Mouse (Mus musculus) forebrain, embryonic 14.5 days (tissue): Measurements from ENCODE around the gene Pigs. TPM values are rescaled to one million over a fixed set of nuclear protein-coding genes. Genes with fewer than 3 reads are reported as not detected.
A peak's percentile ranks its signal among the peaks of the same experiment; 100 is the strongest.

Source experiments
- ATAC-seq: fragments of 200-750 bp; cut with Nextera tagmentation; 2 replicates; pipeline ENCODE4 v1.8.0; 2017; ENCODE audit warnings: mild to moderate bottlenecking, moderate library complexity
- DNase-seq: peaks from one replicate; pipeline ENCODE4 v3.0.0-alpha.2; 2015; ENCODE audit warnings: low spot score
- H3K27ac ChIP-seq: fragments of 300-500 bp; sonication (generic); 2 replicates; pipeline ENCODE4 v1.5.1; 2014; ENCODE audit warnings: low read depth, mild to moderate bottlenecking, control low read depth, low read length, moderate library complexity
- H3K27me3 ChIP-seq: fragments of 300-500 bp; sonication (generic); replicated peaks from 2 replicates; pipeline ENCODE4 v1.6.1; 2014; ENCODE audit warnings: low read length, control low read depth, mixed read lengths; ENCODE audit not compliant: control insufficient read depth, insufficient read depth
- H3K36me3 ChIP-seq: fragments of 300-500 bp; sonication (generic); 2 replicates; pipeline ENCODE4 v1.6.1; 2014; ENCODE audit warnings: low read length, control low read depth; ENCODE audit not compliant: control insufficient read depth, insufficient read depth
- H3K4me1 ChIP-seq: fragments of 300-500 bp; sonication (generic); 2 replicates; pipeline ENCODE4 v1.6.1; 2014; ENCODE audit warnings: antibody characterized with exemption, low read length, control low read depth; ENCODE audit not compliant: control insufficient read depth, insufficient read depth
- H3K4me2 ChIP-seq: fragments of 300-500 bp; sonication (generic); 2 replicates; pipeline ENCODE4 v1.6.1; 2014; ENCODE audit warnings: mild to moderate bottlenecking, control low read depth, low read length
- H3K4me3 ChIP-seq: fragments of 300-500 bp; sonication (generic); 2 replicates; pipeline ENCODE4 v1.5.1; 2014; ENCODE audit warnings: low read depth, low read length, control low read depth
- H3K9ac ChIP-seq: fragments of 300-500 bp; sonication (generic); 2 replicates; pipeline ENCODE4 v1.6.1; 2014; ENCODE audit warnings: mild to moderate bottlenecking, low read length, control low read depth, moderate library complexity
- H3K9me3 ChIP-seq: fragments of 300-500 bp; sonication (generic); replicated peaks from 2 replicates; pipeline ENCODE4 v1.6.1; 2016; ENCODE audit warnings: low read length, control low read depth, mixed read lengths; ENCODE audit not compliant: control insufficient read depth
- WGBS: fragments of 180-500 bp; shearing (Covaris S2); extraction: QIAGEN DNeasy Blood & Tissue Kit; methylation state at CpG from one replicate; pipeline ENCODE4 v1.1.7; 2014; 5-methylcytosine and 5-hydroxymethylcytosine counted together
- polyA plus RNA-seq: library from polyadenylated mRNA; unstranded; fragments of >200 nt; fragmentation: Nextera tagmentation; extraction: Ambion mirVana; gene quantifications from 2 replicates; pipeline ENCODE4 v1.2.1, GENCODE M21; 2014

Gene Pigs
- polyA plus RNA-seq, 1 experiment from 2014 or later: 46.8 TPM

DNA sequence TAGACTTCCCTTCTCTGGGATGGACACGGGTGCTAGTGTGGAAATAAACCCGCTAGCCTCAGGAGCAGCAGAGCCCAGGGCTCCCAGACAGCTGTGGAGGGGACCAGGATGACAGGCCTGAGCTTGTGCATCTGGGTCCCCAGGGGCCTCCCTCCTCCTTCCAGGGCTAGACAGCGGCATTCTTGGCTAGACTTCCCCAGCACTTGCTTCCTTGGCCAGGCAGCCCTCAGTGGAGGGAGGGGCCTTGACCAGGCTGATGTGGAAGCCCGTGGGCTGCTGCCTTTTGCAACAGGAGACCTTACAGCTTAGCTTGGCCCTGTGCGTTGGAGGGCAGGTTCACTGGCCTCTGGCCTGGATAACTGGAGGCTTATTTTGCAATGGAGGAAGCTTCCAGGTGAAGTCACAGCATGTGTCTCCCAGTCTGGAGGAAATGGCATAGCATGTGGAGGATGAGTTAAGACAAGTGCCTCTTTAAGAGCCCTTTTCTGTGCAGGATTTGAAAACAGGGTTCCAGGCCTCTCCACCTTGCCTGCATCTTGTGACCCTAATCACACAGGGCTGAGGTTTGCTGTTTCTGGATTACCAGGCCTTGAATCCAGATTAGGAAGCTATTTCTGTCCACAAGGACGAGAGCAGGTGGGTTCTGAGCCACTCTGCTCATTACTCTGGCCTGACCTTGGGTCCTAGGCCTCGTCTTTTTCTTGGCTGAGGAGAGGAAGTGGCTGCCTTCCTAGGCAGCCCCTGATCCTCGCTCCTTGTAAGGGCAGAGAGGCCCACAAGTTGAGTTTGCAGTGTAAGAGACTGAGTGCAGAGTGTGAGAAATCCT lies 16.9 kb downstream of the Pigs start:
- Histone ChIP-seq H3K4me1 (peaks cover 5% of the 10 kb centered on the region; the same call in 1 of the 2 replicates), H3K27me3 (no peaks in the 10 kb centered on the region), H3K27ac (no peak overlapping the region), H3K9me3 (no peaks in the 10 kb centered on the region), H3K4me3 (no peak overlapping the region), H3K36me3 (peaks cover 25% of the 10 kb centered on the region), H3K4me2 (peak overlapping the region; percentile 62), H3K9ac (peak overlapping the region; percentile 35; the same call in 1 of the 2 replicates)
- DNase-seq (no peak), ATAC-seq (no peak)
- 70% methylated on average over 8 of the region's 8 CpGs for WGBS

DNA sequence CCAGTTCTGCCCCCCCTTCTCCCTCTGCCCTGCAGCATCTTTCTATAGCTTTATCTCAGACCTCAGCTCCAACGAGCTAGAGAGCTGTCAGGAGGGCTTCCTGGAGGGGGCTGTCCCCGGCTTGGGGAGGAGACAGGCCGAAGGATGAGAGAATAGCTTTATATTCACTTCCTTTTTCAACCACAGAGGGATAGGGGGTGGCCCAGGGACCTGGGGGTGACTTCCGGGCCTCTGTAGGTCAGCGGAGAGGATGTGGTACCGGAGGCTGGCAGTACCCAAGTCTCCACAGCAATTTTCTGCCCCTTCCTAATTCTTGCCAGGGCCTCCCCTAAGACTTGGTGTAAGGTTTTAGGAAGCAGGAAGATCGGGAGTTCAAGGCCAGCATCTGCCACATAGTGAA lies 17.6 kb downstream of the Pigs start:
- Histone ChIP-seq H3K36me3 (peaks cover 22% of the 10 kb centered on the region), H3K4me3 (no peak overlapping the region), H3K27ac (no peak overlapping the region), H3K27me3 (no peaks in the 10 kb centered on the region), H3K9ac (no peak overlapping the region), H3K4me1 (peaks cover 5% of the 10 kb centered on the region; the same call in 1 of the 2 replicates), H3K9me3 (no peaks in the 10 kb centered on the region), H3K4me2 (no peak overlapping the region)
- ATAC-seq (no peak), DNase-seq (no peak)
- 87% methylated on average over 7 of the region's 7 CpGs for WGBS

DNA sequence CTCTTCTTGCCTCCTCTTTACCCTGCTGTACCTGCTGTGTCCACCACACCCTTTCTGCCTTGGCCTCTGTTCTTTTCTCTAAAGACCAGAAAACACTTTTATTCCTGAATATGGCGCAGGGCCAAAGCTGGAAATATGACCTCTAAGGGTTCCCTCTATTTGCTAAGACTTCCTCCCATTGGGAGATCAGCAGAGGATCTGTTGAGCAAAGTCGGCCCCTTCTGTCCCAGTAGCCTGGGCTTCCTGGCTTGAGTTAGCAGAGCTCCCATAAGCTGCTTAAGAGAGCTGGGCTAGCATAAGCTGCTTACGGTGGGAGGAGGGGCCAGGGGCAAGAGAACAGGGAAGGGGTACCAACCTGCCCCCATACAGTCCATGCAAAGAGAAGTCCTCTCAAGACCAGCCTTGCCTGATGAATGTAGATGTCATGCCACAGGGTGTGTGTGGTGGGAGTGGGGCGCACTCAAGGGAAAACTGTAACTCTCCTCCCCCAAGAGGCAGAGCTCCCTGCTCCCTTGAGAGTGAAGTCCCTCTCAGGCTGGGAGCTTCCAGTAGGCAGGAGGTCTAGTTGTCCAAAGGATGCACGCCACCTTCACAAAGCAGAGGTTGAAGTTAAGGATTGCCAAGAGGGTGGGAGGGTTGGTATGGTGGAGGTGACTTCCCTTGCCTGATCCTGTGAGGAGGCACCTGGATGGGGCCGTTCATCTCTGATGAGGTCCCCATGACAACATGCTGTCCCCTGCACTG lies 18.3 kb downstream of the Pigs start:
- Histone ChIP-seq H3K36me3 (peaks cover 15% of the 10 kb centered on the region), H3K27me3 (no peaks in the 10 kb centered on the region), H3K4me2 (no peak overlapping the region), H3K9me3 (no peaks in the 10 kb centered on the region), H3K4me3 (no peak overlapping the region), H3K27ac (no peak overlapping the region), H3K9ac (no peak overlapping the region), H3K4me1 (peaks cover 5% of the 10 kb centered on the region; the same call in 1 of the 2 replicates)
- DNase-seq (no peak), ATAC-seq (no peak)
- 73% methylated on average over 6 of the region's 6 CpGs for WGBS

DNA sequence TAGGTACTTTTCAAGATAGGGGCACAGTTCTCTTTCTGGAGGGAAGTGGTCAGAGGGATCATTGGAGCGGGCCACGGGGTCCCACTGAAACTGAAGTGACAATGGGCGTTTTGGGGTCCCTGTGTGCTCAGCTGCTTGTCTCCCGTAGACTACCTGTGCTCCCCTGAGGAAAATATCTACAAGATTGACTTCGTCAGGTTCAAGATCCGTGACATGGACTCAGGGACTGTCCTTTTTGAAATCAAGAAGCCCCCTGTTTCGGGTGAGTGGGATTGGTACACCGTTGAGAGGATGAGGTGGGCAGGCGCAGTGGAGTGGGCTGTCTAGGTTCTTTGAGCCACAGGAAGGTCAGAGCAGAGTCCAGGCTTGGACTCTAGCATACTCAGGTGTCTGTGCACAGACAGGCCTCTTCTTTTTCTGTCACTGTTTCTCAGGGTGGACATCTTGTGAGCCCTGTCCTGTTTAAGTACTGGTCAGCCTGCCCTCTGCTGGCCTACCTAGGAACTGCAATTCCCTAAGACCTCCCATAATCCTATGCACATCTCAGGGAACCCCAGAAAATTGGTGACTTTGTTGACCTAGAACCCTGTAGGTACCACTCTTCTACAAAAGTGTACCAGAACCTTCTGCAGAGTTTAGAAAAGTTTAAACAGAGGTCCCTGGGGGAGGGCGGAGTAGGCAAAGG lies 19.0 kb downstream of the Pigs start:
- 87% methylated on average over 10 of the region's 10 CpGs for WGBS
- Histone ChIP-seq H3K9ac (no peak overlapping the region), H3K4me1 (peaks cover 5% of the 10 kb centered on the region; the same call in 1 of the 2 replicates), H3K27me3 (no peaks in the 10 kb centered on the region), H3K4me2 (no peak overlapping the region), H3K9me3 (no peaks in the 10 kb centered on the region), H3K36me3 (peaks cover 11% of the 10 kb centered on the region), H3K4me3 (no peak overlapping the region), H3K27ac (no peak overlapping the region)
- ATAC-seq (no peak), DNase-seq (peak; percentile 79)

DNA sequence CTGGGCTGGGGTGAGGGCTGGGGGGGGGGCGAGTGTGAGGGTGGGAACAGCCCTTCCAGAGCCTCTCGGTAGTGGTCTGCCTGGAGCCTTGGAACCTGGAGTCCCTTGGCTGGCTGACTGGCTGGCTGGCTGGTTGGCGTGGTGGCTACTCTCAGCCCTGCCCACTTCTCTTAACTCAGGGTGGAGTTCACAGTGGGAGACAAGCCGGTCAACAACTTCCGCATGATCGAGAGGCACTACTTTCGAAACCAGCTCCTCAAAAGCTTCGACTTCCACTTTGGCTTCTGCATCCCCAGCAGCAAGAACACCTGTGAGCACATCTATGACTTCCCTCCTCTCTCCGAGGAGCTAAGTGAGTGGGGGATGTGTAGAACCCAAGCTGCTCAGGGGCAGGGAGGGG lies 19.7 kb downstream of the Pigs start:
- H3K9ac ChIP-seq: no peak overlapping the region
- H3K27me3 ChIP-seq: no peaks in the 10 kb centered on the region
- ATAC-seq (no peak), DNase-seq (no peak)
- WGBS: 83% methylated on average over 8 of the region's 9 CpGs
- H3K4me3 ChIP-seq: no peak overlapping the region
- peaks cover 5% of the 10 kb centered on the region; the same call in 1 of the 2 replicates for H3K4me1 ChIP-seq
- no peak overlapping the region for H3K4me2 ChIP-seq
- no peak overlapping the region for H3K27ac ChIP-seq
- peaks cover 11% of the 10 kb centered on the region for H3K36me3 ChIP-seq
- H3K9me3 ChIP-seq: no peaks in the 10 kb centered on the region

DNA sequence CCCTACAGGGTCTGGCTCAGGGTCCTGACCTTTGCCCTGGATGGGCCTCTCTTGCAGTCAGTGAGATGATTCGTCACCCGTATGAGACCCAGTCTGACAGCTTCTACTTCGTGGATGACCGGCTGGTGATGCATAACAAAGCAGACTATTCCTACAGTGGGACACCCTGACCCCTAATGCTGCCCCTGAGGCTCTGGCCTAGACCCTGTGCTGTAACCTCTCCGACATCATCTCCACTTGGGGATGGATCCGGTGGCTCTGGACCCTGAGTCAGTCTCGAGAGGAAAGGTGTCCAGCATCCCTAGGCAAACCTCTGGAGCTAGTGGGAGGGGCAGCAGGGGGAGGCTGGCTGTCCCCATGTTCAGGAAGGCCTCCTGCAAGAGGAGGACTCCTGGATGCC lies 20.3 kb downstream of the Pigs start:
- peaks cover 11% of the 10 kb centered on the region for H3K36me3 ChIP-seq
- no peak overlapping the region for H3K9ac ChIP-seq
- 87% methylated on average over 7 of the region's 7 CpGs for WGBS
- H3K9me3 ChIP-seq: no peaks in the 10 kb centered on the region
- H3K27ac ChIP-seq: no peak overlapping the region
- peaks cover 5% of the 10 kb centered on the region; the same call in 1 of the 2 replicates for H3K4me1 ChIP-seq
- ATAC-seq (no peak), DNase-seq (no peak)
- H3K4me2 ChIP-seq: no peak overlapping the region
- H3K27me3 ChIP-seq: no peaks in the 10 kb centered on the region
- H3K4me3 ChIP-seq: no peak overlapping the region

DNA sequence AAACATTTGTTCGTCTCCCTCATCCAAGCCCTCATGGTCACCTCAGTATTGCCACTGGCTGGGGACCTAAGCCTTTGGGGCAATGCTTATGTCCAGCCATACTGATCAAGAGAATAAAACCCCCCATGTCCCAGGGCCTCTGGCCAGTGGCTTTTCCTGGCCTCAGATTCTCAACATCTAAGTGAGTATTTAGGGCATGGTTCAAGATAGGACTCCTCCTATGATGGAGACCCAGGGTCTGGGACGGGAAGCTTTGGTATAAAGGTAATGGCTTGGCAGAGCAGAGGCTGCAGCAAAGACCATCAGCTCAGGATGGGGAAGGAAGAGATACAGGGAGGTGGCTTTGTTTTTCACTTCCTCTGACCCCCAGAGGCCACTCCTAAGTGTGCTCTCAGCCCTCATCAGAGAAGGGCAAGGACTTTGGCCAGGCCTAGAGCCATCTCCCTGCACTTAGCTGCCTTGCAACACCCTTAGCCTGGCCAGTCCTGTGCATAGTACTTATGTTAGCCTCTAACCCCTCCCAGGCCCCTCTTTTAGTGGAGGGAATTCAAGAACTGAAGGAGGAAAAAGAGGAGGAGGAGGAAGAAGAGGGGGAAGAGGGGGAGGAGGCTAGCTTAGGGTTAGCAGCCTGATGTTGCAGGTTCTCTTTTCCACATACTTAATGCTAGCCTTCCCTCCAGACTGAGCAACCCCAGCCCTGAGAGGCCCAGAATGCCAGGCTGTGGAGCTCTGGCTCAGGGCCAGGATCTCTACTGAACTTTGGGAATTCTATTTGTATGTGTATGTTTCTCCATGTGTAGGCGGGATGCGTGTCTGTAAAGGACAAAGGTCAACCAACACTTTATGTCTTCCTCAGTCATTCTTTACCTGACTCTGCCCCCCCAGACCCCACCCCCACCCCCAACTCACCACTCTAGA lies 21.5 kb downstream of the Pigs start:
- H3K4me1 ChIP-seq: 0 out of 2 replicates have a peak, but pooled peaks cover 2% of the 10 kb centered on the region
- DNase-seq: no peak
- no peak for ATAC-seq

DNA sequence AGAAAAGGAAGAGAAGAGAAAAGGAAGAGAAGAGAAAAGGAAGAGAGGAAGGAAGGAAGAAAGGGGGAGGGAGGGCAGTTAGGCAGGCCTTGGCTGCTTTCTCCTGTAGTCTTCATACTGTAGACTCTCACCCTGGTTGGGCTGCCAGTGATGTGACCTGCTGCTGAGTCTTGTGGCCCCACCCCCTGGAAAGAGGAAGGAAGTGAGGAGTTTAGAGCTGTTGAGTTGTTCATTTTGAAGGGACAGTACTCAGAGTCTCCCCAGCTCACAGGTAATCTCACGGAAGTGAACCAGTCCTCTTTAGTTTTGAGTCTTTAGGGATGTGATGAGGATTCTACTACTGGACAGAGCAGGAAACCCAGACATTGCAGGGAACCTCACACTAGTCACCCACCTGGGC lies 24.9 kb downstream of the Pigs start:
- WGBS: 95% methylated on average over 1 of the region's 1 CpGs
- ATAC-seq: no peak

More for the DNA sequence above, 21.5 kb downstream of the Pigs start:
- Histone ChIP-seq H3K4me3 (no peak overlapping the region), H3K36me3 (peaks cover 11% of the 10 kb centered on the region), H3K4me2 (no peak overlapping the region), H3K9me3 (no peaks in the 10 kb centered on the region), H3K27me3 (no peaks in the 10 kb centered on the region), H3K27ac (no peak overlapping the region), H3K9ac (no peak overlapping the region)
- WGBS: 85% methylated on average over 4 of the region's 4 CpGs

More for the DNA sequence above, 24.9 kb downstream of the Pigs start:
- no peaks in the 10 kb centered on the region for H3K9me3 ChIP-seq
- no peak overlapping the region for H3K27ac ChIP-seq
- no peak for DNase-seq
- H3K9ac ChIP-seq: no peak overlapping the region
- H3K4me1 ChIP-seq: no peaks in the 10 kb centered on the region
- peaks cover 10% of the 10 kb centered on the region for H3K36me3 ChIP-seq
- no peak overlapping the region for H3K4me3 ChIP-seq
- no peak overlapping the region for H3K4me2 ChIP-seq
- no peaks in the 10 kb centered on the region for H3K27me3 ChIP-seq
